ENCODE assay signal across 10 mouse cellular contexts in genomic region chr4:43695249-43695671, GRCm38 (mm10). TPM values are rescaled to one million over a fixed set of nuclear protein-coding genes. Genes with fewer than 3 reads are reported as not detected.
DNase-seq lines count a peak whose midpoint lies in the region; TF ChIP-seq lines count a peak whose summit lies in the region.
"Had no signal": no experiment of that assay in that cellular context is flagged by ENCODE, and none has a peak within 500 bp of the region (broad histone marks: within the 10 kb centered on the region; RNA-seq: fewer than 3 reads in every experiment).

No protein-coding gene starts in this region.

- intact Hi-C loops in gastrocnemius, adult 2 months (cut with DNase I), result no loop called here
- intact Hi-C loops in heart, postnatal 36 days (cut with DNase I), result no loop called here

- H3K27ac ChIP-seq in gastrocnemius, adult 2 months, result peak overlapping the region; percentile 46
- H3K27ac ChIP-seq: embryonic facial prominence, embryonic 13.5 days had no signal

- DNase-seq in adrenal gland, adult 2 months, result peak; percentile 36
- no peak for DNase-seq in adrenal gland, adult 8-10 months
- peak; percentile 76 for DNase-seq in gastrocnemius, adult 2 months
- DNase-seq in heart, postnatal 36 days, result peak; percentile 63 to 67
- peak; percentile 69 to 81 for DNase-seq in lung, adult 18-20 months
- DNase-seq in layer of hippocampus, adult 18-20 months (ENCODE audit: low spot score in 2 of 2), result no peak
- no peak for DNase-seq in thymus, postnatal 14 days
- no peak for DNase-seq in testis, postnatal 14 days (ENCODE audit: low spot score)

- no peak overlapping the region for H3K4me3 ChIP-seq in gastrocnemius, adult 2 months
- H3K4me3 ChIP-seq: embryonic facial prominence, embryonic 13.5 days; myocyte had no signal

- TF ChIP-seq CTCF in gastrocnemius, adult 2 months (IDR thresholded peaks at IDR 0.05), result no peak

RNA-seq across cellular contexts. Expression of gene Olfr70, which starts 5.3 kb away (rescaled TPM):
- not detected for total RNA-seq in adrenal gland, adult 2 months (2021)
- not detected in 2 replicates for polyA plus RNA-seq in adrenal gland, adult 2 months (2012; rRNA removed)
- total RNA-seq in adrenal gland, adult 8-10 months (2022), result not detected
- total RNA-seq in gastrocnemius, adult 2 months (2021), result not detected
- not detected for total RNA-seq in heart, postnatal 36 days (2021)
- not detected for total RNA-seq in layer of hippocampus, adult 18-20 months (2021)
- polyA plus RNA-seq: embryonic facial prominence, embryonic 13.5 days; myocyte had no signal

RNA-seq across cellular contexts. Expression of gene Olfr71, which starts 14.8 kb away (rescaled TPM):
- not detected for total RNA-seq in adrenal gland, adult 2 months (2021)
- polyA plus RNA-seq in adrenal gland, adult 2 months (2012; rRNA removed), result not detected in 2 replicates
- total RNA-seq in adrenal gland, adult 8-10 months (2022), result not detected
- total RNA-seq in gastrocnemius, adult 2 months (2021), result not detected
- total RNA-seq in heart, postnatal 36 days (2021), result not detected
- total RNA-seq in layer of hippocampus, adult 18-20 months (2021), result not detected
- polyA plus RNA-seq: embryonic facial prominence, embryonic 13.5 days; myocyte had no signal

RNA-seq across cellular contexts. Expression of gene Fam221b, which starts 26.3 kb away (rescaled TPM):
- total RNA-seq in adrenal gland, adult 2 months (2021), result under 1 TPM; 0.23 to 0.24 TPM
- not detected in 2 replicates for polyA plus RNA-seq in adrenal gland, adult 2 months (2012; rRNA removed)
- total RNA-seq in adrenal gland, adult 8-10 months (2022), result under 1 TPM; 0.14 to 0.67 (median 0.41) TPM
- under 1 TPM; 0.08 to 0.15 TPM for total RNA-seq in gastrocnemius, adult 2 months (2021)
- under 1 TPM; 0.24 to 0.31 TPM for total RNA-seq in heart, postnatal 36 days (2021)
- total RNA-seq in layer of hippocampus, adult 18-20 months (2021), result 1 to 10 TPM; 1.5 to 1.8 TPM

RNA-seq across cellular contexts. Expression of gene Tmem8b, which starts 26.5 kb away (rescaled TPM):
- total RNA-seq in adrenal gland, adult 2 months (2021), result 1 to 10 TPM; 4.6 to 5.0 TPM
- polyA plus RNA-seq in adrenal gland, adult 2 months (2012; rRNA removed), result 14.7 and 17.5 TPM in 2 replicates
- total RNA-seq in adrenal gland, adult 8-10 months (2022), result 10 to 100 TPM in 2 of 4 experiments, 1 to 10 TPM in 2; 6.0 to 10.9 (median 8.3) TPM
- total RNA-seq in gastrocnemius, adult 2 months (2021), result 10 to 100 TPM in 1 of 2 experiments, 1 to 10 TPM in 1; 8.4 to 14.9 TPM
- total RNA-seq in heart, postnatal 36 days (2021), result 10 to 100 TPM; 17.8 to 20.3 TPM
- 10 to 100 TPM; 68.2 to 72.1 TPM for total RNA-seq in layer of hippocampus, adult 18-20 months (2021)

RNA-seq across cellular contexts. Expression of gene Hrct1, which starts 31.7 kb away (rescaled TPM):
- total RNA-seq in adrenal gland, adult 2 months (2021), result 1 to 10 TPM; 2.2 to 3.9 TPM
- polyA plus RNA-seq in adrenal gland, adult 2 months (2012; rRNA removed), result 8.1 and 14.2 TPM in 2 replicates
- total RNA-seq in adrenal gland, adult 8-10 months (2022), result 1 to 10 TPM; 1.4 to 4.8 (median 2.6) TPM
- total RNA-seq in gastrocnemius, adult 2 months (2021), result 1 to 10 TPM; 1.1 to 2.4 TPM
- 1 to 10 TPM; 4.2 to 4.7 TPM for total RNA-seq in heart, postnatal 36 days (2021)
- total RNA-seq in layer of hippocampus, adult 18-20 months (2021), result 1 to 10 TPM in 1 of 2 experiments, under 1 TPM in 1; 0.79 to 1.6 TPM

Comparison
In these comparisons a context has a peak if more than half of its experiments do, and no peak if none do; other contexts are left out.
1. DNase-seq: peak in adrenal gland, adult 2 months (single experiment), gastrocnemius, adult 2 months (single experiment), heart, postnatal 36 days (2 of 2) and lung, adult 18-20 months (2 of 2); none in adrenal gland, adult 8-10 months (single experiment), layer of hippocampus, adult 18-20 months (0 of 2), thymus, postnatal 14 days (single experiment) and testis, postnatal 14 days (single experiment).